Mouse (Mus musculus): ENCODE results near the gene Gtf2ird1.
A peak's percentile ranks its signal among the peaks of the same experiment; 100 is the strongest.

Gene Gtf2ird1

GRCm38 (mm10) chr5:134314068-134314674 lies 142.3 kb downstream of the Gtf2ird1 start:
- peak in 1 of 2 experiments; percentile 52 for DNase-seq (ENCODE audit: low spot score in 2 of 2)

GRCm38 (mm10) chr5:134313451-134314067 lies 143.0 kb downstream of the Gtf2ird1 start:
- peak; percentile 93 to 95 for DNase-seq (ENCODE audit: low spot score in 2 of 2)

GRCm38 (mm10) chr5:134312691-134313450 lies 143.6 kb downstream of the Gtf2ird1 start:
- DNase-seq (ENCODE audit: low spot score in 2 of 2), result peak in 1 of 2 experiments; percentile 38

- no peak for DNase-seq (ENCODE audit: low spot score in 2 of 2)
Measured at GRCm38 (mm10) chr5:134311894-134312411, 144.6 kb downstream of the Gtf2ird1 start.

- DNase-seq (ENCODE audit: low spot score in 2 of 2), result no peak
Measured at GRCm38 (mm10) chr5:134310201-134310600, 146.3 kb downstream of the Gtf2ird1 start.

- DNase-seq (ENCODE audit: low spot score in 2 of 2), result no peak
Measured at GRCm38 (mm10) chr5:134309345-134309744, 147.2 kb downstream of the Gtf2ird1 start.

Data from urinary bladder, postnatal 36 days (tissue).